Mouse (Mus musculus) ES-E14 (cell line): ENCODE data around the gene Trpm4. TPM values are rescaled to one million over a fixed set of nuclear protein-coding genes. Genes with fewer than 3 reads are reported as not detected.

ENCODE experiments used
- DNase-seq: peaks from one replicate; pipeline ENCODE4 v3.0.0-alpha.2; 2013; ENCODE audit warnings: low read depth, low spot score
- H3K27ac ChIP-seq: 2 replicates; pipeline ENCODE4 v1.5.1; 2012; ENCODE audit warnings: low read depth, mild to moderate bottlenecking, low read length, moderate library complexity, mixed read lengths; ENCODE audit not compliant: poor library complexity, insufficient read depth, severe bottlenecking
- H3K36me3 ChIP-seq: 2 replicates; pipeline ENCODE4 v1.6.1; 2012; ENCODE audit warnings: mild to moderate bottlenecking, low read length, moderate library complexity, mixed read lengths; ENCODE audit not compliant: control insufficient read depth, poor library complexity, insufficient read depth, severe bottlenecking
- H3K4me1 ChIP-seq, 2 experiments: fragments of 150-350 bp in 1 of 2; sonication (generic) in 1 of 2; 2 replicates each; pipeline ENCODE4 v1.6.1; 2012; ENCODE audit warnings: low read length in 2 of 2, mild to moderate bottlenecking in 1 of 2, mixed read lengths in 1 of 2; ENCODE audit not compliant: control insufficient read depth in 2 of 2, insufficient read depth in 2 of 2, poor library complexity in 1 of 2
- H3K4me3 ChIP-seq, 2 experiments: fragments of 150-350 bp in 1 of 2; sonication (generic) in 1 of 2; 2 replicates each; pipeline ENCODE4 v1.5.1; 2012; ENCODE audit warnings: low read length in 2 of 2, low read depth in 1 of 2, mild to moderate bottlenecking in 1 of 2, mixed read lengths in 1 of 2; ENCODE audit not compliant: insufficient read depth in 1 of 2, poor library complexity in 1 of 2, severe bottlenecking in 1 of 2
- H3K9ac ChIP-seq: 2 replicates; pipeline ENCODE4 v1.6.1; 2012; ENCODE audit warnings: low read depth, mild to moderate bottlenecking, low read length, mixed read lengths; ENCODE audit not compliant: poor library complexity, insufficient read depth, severe bottlenecking
- H3K9me3 ChIP-seq: fragments of 150-350 bp; sonication (generic); 2 replicates; pipeline ENCODE4 v1.6.1; 2012; ENCODE audit warnings: low read depth, mild to moderate bottlenecking, low read length; ENCODE audit not compliant: control insufficient read depth, insufficient read depth
- CHD2 ChIP-seq: IDR thresholded peaks from 2 replicates; pipeline ENCODE4 v1.6.1; 2014; ENCODE audit warnings: mild to moderate bottlenecking, low read depth, low read length, inconsistent platforms
- HCFC1 ChIP-seq: IDR thresholded peaks from 2 replicates; pipeline ENCODE4 v1.6.1; 2012; ENCODE audit warnings: low read length, inconsistent platforms, borderline replicate concordance; ENCODE audit not compliant: insufficient read depth
- MAFK ChIP-seq: IDR thresholded peaks from 2 replicates; pipeline ENCODE4 v1.6.1; 2014; ENCODE audit warnings: mild to moderate bottlenecking, low read depth, low read length, inconsistent platforms; ENCODE audit not compliant: insufficient read depth
- ZC3H11A ChIP-seq: IDR thresholded peaks from 2 replicates; pipeline ENCODE4 v1.6.1; 2012; ENCODE audit warnings: low read depth, mild to moderate bottlenecking, inconsistent platforms, low read length, borderline replicate concordance
- ZNF384 ChIP-seq: IDR thresholded peaks from 2 replicates; pipeline ENCODE4 v1.6.1; 2012; ENCODE audit warnings: low read depth, low read length, inconsistent platforms
- in situ Hi-C, 2 experiments: fragments of 600-800 bp; cut with MboI; formaldehyde crosslinking; loops; one replicate each; pipeline ENCODE4 v1.15.1; 2025; ENCODE audit warnings: low sequenced_read_pairs in 2 of 2, inconsistent platforms in 1 of 2; ENCODE audit not compliant: unreplicated experiment in 2 of 2
- total RNA-seq: library from RNA; depleted of rRNA; stranded (reverse); fragments of 300-350 nt; gene quantifications from 2 replicates; pipeline ENCODE4 v1.2.3, GENCODE M21; 2012

Trpm4 gene
- total RNA-seq, 1 experiment, result 26.5 TPM

- peak overlapping the region; percentile 33; the same call in 1 of the 2 replicates for H3K27ac ChIP-seq
- TF ChIP-seq MAFK, result no peak
- peak; percentile 95 for TF ChIP-seq ZNF384
- TF ChIP-seq HCFC1, result peak; percentile 65; the same call in 1 of the 2 replicates
These were observed 33.7 kb upstream of the Trpm4 start for GRCm38 (mm10) chr7:45367020-45367880.

GRCm38 (mm10) chr7:45366652-45367019 lies 33.1 kb upstream of the Trpm4 start, which contains the start of gene Ppfia3:
Gene Ppfia3, minus strand, starts transcription at chr7:45367019.
- peaks cover 2 to 18% of the 10 kb centered on the region in 2 experiments; a peak in 3 of 4 replicates for H3K4me1 ChIP-seq
- H3K27ac ChIP-seq, result peak within 1 kb of the TSS; percentile 33; the same call in 1 of the 2 replicates
- peak within 1 kb of the TSS; percentile 83 for H3K9ac ChIP-seq
- no peak for TF ChIP-seq HCFC1
- no peak for TF ChIP-seq MAFK
- no peak for TF ChIP-seq ZC3H11A
- no peak for TF ChIP-seq ZNF384
- no peak for TF ChIP-seq CHD2
- in situ Hi-C loops, result no loop called here
- peak within 1 kb of the TSS; percentile 73 to 81 for H3K4me3 ChIP-seq
- DNase-seq, result no peak
- peaks cover 2% of the 10 kb centered on the region; the same call in 1 of the 2 replicates for H3K36me3 ChIP-seq
- no peaks in the 10 kb centered on the region for H3K9me3 ChIP-seq

More at GRCm38 (mm10) chr7:45367020-45367880, 33.7 kb upstream of the Trpm4 start:
- DNase-seq, result peak; percentile 91
- H3K4me3 ChIP-seq, result peak overlapping the region; percentile 73 to 81
- H3K9ac ChIP-seq, result peak overlapping the region; percentile 83
- peaks cover 2% of the 10 kb centered on the region; the same call in 1 of the 2 replicates for H3K36me3 ChIP-seq
- H3K9me3 ChIP-seq, result no peaks in the 10 kb centered on the region
- peaks cover 2 to 18% of the 10 kb centered on the region in 2 experiments; a peak in 3 of 4 replicates for H3K4me1 ChIP-seq
- in situ Hi-C loops, result no loop called here

GRCm38 (mm10) chr7:45365742-45366651 lies 32.4 kb upstream of the Trpm4 start:
- peaks cover 2 to 15% of the 10 kb centered on the region in 2 experiments; a peak in 3 of 4 replicates for H3K4me1 ChIP-seq

GRCm38 (mm10) chr7:45363983-45364382 lies 30.4 kb upstream of the Trpm4 start:
- DNase-seq, result no peak
- no peaks in the 10 kb centered on the region for H3K9me3 ChIP-seq
- H3K36me3 ChIP-seq, result no peaks in the 10 kb centered on the region; the same call in 1 of the 2 replicates
- in situ Hi-C loops, result no loop called here
- H3K27ac ChIP-seq, result no peak overlapping the region
- TF ChIP-seq MAFK (no peak), CHD2 (no peak), ZC3H11A (no peak), HCFC1 (no peak), ZNF384 (no peak)
- H3K9ac ChIP-seq, result no peak overlapping the region
- H3K4me3 ChIP-seq, result no peak overlapping the region
- peaks cover 3 to 13% of the 10 kb centered on the region in 2 experiments; a peak in 3 of 4 replicates for H3K4me1 ChIP-seq

More at GRCm38 (mm10) chr7:45365742-45366651, 32.4 kb upstream of the Trpm4 start:
- H3K9me3 ChIP-seq, result no peaks in the 10 kb centered on the region
- TF ChIP-seq ZC3H11A, result no peak
- no peak for TF ChIP-seq MAFK
- TF ChIP-seq CHD2, result no peak
- no peak for DNase-seq
- no peaks in the 10 kb centered on the region; the same call in 1 of the 2 replicates for H3K36me3 ChIP-seq
- H3K4me3 ChIP-seq, result peak overlapping the region; percentile 73 to 81
- H3K27ac ChIP-seq, result no peak overlapping the region
- in situ Hi-C loops, result no loop called here
- H3K9ac ChIP-seq, result peak overlapping the region; percentile 51; the same call in 1 of the 2 replicates
